Mouse (Mus musculus) frontal cortex, postnatal 14 days (tissue): ENCODE data around the gene Dnmt3l.
"Not testable (repeated sequence)": the region's sequence is repeated elsewhere in the genome, so short reads cannot be mapped to it uniquely, and the experiment has no call there.

ENCODE experiments used
- DNase-seq, 2 experiments: peaks; one replicate each; pipeline ENCODE4 v3.0.0; 2022; ENCODE audit warnings: low spot score in 2 of 2

Dnmt3l gene

DNA sequence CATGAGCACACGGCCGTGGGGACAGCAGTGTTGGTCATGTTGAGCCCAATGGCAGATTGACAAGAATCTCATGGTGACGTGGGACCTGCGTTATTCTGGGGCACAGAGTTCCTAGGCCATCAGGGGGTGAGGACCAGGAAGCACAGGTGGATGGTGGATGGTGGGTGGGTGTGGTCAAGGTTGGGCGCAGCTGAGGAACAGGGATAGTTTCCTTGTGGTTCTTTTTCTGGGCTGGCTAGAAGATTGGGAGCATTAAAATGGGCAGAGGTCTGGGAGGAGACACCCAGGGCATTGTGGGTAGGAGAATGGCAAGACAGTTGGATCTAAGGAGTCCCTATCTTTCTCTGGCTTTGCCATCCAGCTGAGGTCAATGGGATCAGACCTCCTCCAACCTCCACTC lies at the start of gene Dnmt3l:
Gene Dnmt3l, plus strand, starts transcription at position 301 of the 400 bp plus-strand sequence.
- DNase-seq: no peak

- no peak for DNase-seq
Measured at GRCm38 (mm10) chr10:77995639-77996038, 46.1 kb upstream of the Dnmt3l start.

- DNase-seq: no peak
Measured at GRCm38 (mm10) chr10:78000200-78000599, 41.5 kb upstream of the Dnmt3l start.

DNA sequence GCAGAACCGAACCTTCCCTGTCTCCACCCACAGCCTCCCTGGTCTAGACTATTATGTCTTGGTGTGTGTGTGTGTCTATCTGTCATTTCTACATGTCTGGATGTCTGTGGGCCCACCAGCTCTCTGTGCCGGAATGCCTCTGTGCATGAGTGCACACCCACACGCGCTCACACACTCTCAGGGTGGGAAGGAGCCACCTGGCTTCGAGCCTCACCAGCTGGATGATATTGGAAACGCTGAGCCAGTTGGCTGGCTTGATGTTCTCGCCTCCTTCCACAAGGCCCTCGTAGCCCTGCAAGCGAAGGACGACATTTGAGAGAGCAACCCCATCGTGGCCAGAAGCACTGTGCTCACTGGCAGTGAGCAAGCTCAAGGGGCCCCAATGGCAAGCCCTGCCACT lies 40.0 kb upstream of the Dnmt3l start:
- peak; percentile 73 to 81 for DNase-seq

- DNase-seq: no peak
Measured at GRCm38 (mm10) chr10:78002316-78002715, 39.4 kb upstream of the Dnmt3l start.

GRCm38 (mm10) chr10:78004479-78005100 lies 37.2 kb upstream of the Dnmt3l start:
- DNase-seq: no peak

DNA sequence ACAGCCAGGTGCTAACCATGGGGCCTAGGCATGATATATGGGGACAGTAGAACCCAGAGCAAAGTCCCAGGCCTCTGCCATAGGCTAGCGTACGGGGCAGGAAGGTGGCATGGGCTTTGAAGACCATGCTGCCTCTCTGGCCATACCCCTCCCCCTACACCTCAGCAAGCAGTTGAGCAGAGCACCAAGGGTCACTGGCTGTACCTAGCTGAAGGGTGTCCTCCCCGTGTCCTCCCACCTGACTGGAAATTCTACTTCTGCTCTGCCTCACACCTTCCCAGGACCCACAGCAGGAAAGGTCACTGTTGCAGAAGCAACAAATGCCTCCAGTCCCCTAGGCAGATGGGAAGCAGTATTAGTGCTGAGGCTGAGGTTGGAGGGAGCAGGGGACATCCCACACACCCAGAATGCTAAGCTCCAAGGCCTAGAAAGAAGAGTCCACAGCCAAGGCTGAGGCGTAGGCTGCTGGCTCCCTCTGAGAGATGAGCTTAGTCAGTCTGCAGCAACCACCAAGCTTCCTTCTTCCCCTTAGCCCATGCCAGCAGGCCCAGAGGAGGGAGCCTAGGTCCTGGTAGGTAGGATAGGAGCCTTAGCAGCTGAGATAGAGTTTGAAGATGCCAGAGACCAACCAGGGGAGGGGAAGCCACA lies 35.8 kb upstream of the Dnmt3l start:
- DNase-seq: no peak

- DNase-seq: no peak
Measured at GRCm38 (mm10) chr10:78007203-78007602, 34.5 kb upstream of the Dnmt3l start.

GRCm38 (mm10) chr10:78008169-78008568 lies 33.6 kb upstream of the Dnmt3l start:
- no peak for DNase-seq

DNA sequence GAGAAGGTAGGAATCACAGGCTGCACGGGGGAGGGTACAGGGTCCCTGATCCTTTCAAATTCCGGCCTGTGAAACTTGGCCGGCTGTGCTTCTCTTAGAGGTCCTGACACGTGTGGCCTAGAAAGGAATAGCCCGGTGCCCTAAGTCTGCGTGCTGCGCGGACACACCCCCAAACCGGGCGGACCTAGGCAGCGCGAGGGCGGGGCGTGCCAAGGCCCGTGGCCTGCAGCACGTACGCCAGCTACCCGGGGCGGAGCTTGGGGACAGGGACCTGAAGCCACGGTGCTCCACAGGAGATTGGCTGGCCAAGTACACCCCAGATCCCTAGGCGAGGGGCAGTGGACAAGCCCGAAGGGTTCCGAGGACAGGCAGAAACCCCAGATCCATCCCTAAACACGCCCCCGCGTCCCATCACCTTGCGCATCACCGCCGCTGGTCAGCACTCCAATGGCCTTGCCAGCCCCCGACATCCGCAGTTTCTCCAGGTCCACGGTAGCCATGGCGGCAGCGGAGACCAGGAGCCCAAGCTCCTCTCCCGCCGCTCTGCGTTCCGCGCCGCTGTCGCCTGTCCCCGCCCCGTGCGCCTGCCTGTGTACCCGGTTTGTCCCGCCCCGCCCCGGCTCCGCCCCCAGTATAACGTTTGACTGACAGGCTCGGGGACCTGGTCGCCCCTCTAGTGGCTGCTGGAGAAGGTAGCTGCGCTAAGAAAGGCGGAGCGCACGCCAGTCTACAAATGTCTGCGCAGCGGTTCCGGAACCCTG lies 32.4 kb upstream of the Dnmt3l start:
- peak; percentile 85 to 93 for DNase-seq

DNA sequence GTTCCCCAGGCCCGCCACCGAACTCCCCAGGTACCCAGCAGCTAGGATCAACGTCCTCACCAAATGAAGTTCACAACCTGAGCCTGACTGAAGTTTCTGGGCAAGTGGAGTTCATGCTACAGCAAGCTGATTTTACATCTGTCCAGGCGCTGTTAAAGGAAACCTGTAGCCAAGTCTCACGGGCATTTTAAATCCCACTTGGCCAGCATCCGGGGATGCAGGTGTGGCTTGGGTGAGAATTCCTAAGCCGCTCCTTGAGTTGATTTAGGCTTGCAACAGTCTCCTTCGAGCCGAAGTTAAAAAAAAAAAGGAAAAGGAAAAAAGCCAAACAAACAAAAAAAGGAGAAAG lies 31.8 kb upstream of the Dnmt3l start, which contains the start of gene Pfkl:
Gene Pfkl, minus strand, starts transcription at position 139 of the 349 bp plus-strand sequence.
- DNase-seq: no peak

GRCm38 (mm10) chr10:78010335-78010734 lies 31.4 kb upstream of the Dnmt3l start:
- no peak for DNase-seq

GRCm38 (mm10) chr10:78011116-78011515 lies 30.6 kb upstream of the Dnmt3l start:
- not testable (repeated sequence) for DNase-seq

- DNase-seq: no peak
Measured at GRCm38 (mm10) chr10:78012661-78013495, 28.9 kb upstream of the Dnmt3l start.

DNA sequence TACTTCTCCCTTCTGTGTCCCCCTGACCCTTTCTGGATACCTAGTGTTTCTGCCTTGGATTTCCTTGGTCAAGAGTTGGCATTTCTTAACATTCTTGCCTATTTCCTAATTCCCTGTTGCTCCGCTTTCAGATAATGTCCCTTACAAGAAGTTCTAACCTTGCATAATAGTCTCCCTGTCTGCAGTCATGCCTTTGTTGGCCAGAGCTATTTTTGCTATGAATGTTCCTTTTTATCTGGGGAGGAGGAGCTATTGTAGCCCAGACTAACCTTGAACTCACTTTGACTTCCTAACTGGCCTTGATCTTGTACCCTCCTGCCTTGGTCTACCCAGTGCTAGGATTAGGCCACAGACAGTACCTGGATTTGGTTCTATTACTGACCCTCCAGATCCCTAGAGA lies 26.3 kb upstream of the Dnmt3l start:
- DNase-seq: no peak

DNA sequence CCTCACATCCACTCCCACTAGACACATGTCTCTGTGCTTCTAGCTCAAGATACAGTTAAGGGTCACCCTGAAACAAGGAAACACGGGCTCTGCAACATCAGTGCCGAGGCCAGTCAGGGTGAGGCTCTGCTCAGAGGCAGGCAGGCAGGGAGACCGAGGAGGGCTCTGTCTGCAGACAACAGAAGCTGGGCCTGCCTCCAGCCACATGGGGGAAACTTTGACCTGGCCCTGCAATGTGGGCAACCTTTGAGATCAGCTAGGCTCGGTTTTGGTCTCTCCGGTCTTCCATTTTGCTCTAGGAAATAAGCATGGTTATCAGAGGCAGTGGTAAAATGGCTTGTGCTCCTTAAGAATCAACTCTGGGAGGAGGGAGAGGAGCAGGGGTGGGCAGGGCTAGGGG lies 25.4 kb upstream of the Dnmt3l start:
- no peak for DNase-seq

GRCm38 (mm10) chr10:78018797-78019203 lies 22.9 kb upstream of the Dnmt3l start:
- DNase-seq: peak in 1 of 2 experiments; percentile 66

- no peak for DNase-seq
Measured at GRCm38 (mm10) chr10:78019291-78019690, 22.5 kb upstream of the Dnmt3l start.

DNA sequence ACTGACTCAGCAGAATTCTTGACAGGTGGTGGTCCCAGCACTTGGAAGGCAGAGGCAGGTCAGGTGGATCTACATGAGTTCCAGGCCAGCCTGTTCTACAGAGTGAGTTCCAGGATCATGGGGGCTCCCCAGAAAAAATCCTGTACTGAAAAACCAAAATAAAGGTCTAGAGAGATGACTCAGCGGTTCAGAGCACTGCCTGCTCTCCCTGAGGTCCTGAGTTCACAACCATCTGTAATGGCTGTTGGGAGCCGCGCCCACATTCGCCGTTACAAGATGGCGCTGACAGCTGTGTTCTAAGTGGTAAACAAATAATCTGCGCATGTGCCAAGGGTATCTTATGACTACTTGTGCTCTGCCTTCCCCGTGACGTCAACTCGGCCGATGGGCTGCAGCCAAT lies 21.8 kb upstream of the Dnmt3l start:
- not testable (repeated sequence) for DNase-seq

- DNase-seq: not testable (repeated sequence)
Measured at GRCm38 (mm10) chr10:78025453-78025852, 16.3 kb upstream of the Dnmt3l start.

- DNase-seq: peak in 1 of 2 experiments; percentile 59
Measured at GRCm38 (mm10) chr10:78028129-78028528, 13.6 kb upstream of the Dnmt3l start.

DNA sequence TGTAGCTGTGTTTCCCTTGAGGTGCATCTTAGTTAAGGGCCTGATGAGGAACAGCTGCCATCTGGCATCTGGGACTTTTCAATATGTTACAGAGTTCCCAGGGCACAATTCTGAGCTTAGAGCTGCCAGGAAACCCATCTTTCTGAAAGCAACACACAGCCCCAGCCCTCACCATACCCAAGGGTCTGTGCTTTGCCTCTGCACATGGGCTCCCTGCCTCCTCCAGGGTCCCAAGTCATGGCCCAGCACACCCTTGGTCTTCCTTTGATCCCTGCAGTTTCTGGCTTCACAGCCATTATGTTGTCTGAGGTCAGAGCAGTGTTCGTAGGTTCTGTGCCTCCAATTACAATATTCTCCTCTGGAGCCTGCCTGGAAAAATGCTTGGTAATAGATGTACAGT lies 12.7 kb upstream of the Dnmt3l start:
- DNase-seq: no peak
